Mouse (Mus musculus): Measurements from ENCODE around the gene Tmem159.

Gene Tmem159

GRCm38 (mm10) chr7:120145191-120145590 lies 43.0 kb downstream of the Tmem159 start, which contains the start of gene Zp2:
Gene Zp2, minus strand, starts transcription at chr7:120145291.
- DNase-seq: no peak

GRCm38 (mm10) chr7:120150257-120150656 lies 48.1 kb downstream of the Tmem159 start:
- no peak for DNase-seq

GRCm38 (mm10) chr7:120150898-120151297 lies 48.7 kb downstream of the Tmem159 start:
- no peak for DNase-seq

GRCm38 (mm10) chr7:120156841-120157409 lies 54.8 kb downstream of the Tmem159 start:
- no peak for DNase-seq

- DNase-seq: no peak
Observed at GRCm38 (mm10) chr7:120157575-120158061, 55.5 kb downstream of the Tmem159 start.

- no peak for DNase-seq
Observed at GRCm38 (mm10) chr7:120158121-120158613, 56.0 kb downstream of the Tmem159 start.

- DNase-seq: no peak
Observed at GRCm38 (mm10) chr7:120163581-120164251, 61.6 kb downstream of the Tmem159 start.

Measured in liver (tissue).